Comparison of ENCODE assay signal across 9 mouse cellular contexts in the genomic region with DNA sequence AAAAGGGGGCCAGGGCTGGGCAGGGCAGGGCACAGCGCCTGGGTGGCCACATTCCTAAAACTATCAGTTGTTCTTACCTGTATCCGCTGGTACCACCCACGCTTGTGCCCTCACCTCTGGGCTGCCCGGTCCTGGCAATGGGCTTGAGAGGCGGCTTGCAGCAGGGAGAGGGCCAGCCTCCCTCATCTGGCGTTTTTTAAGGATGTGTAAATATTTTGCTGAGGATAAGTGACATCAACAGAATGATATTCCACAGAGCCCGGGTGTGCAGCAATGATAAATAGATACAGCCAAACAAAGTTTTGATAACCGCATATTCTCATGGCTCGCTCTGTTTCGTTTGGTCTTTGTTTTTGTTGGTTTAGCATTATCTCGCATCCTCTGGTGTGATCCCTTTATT. TPM values are rescaled to one million over a fixed set of nuclear protein-coding genes. Genes with fewer than 3 reads are reported as not detected.
A peak's percentile ranks its signal among the peaks of the same experiment; 100 is the strongest.
DNase-seq lines count a peak whose midpoint lies in the region; ATAC-seq and TF ChIP-seq lines count a peak whose summit lies in the region.
"Had no signal": no experiment of that assay in that cellular context is flagged by ENCODE, and none has a peak within 500 bp of the region (broad histone marks: within the 10 kb centered on the region; RNA-seq: fewer than 3 reads in every experiment).

No protein-coding gene starts in this region.

- TF ChIP-seq EP300 in lung, postnatal 0 days (IDR thresholded peaks at IDR 0.05), result no peak

- peaks cover 2% of the 10 kb centered on the region for H3K4me1 ChIP-seq in brown adipose tissue, adult 24 weeks (ENCODE audit: control insufficient read depth, insufficient read depth, insufficient read length, low read length)
- H3K4me1 ChIP-seq in hindbrain, embryonic 10.5 days (replicated peaks), result peaks cover 10% of the 10 kb centered on the region
- H3K4me1 ChIP-seq in lung, postnatal 0 days (ENCODE audit: insufficient read depth, low read depth, low read length), result no peaks in the 10 kb centered on the region

- 24% methylated on average over 11 of the region's 11 CpGs for WGBS in hindbrain, embryonic 10.5 days
- WGBS in lung, postnatal 0 days, result 22% methylated on average over 11 of the region's 11 CpGs

- no peaks in the 10 kb centered on the region for H3K9me3 ChIP-seq in hindbrain, embryonic 10.5 days
- H3K9me3 ChIP-seq in lung, postnatal 0 days (ENCODE audit: low read length), result no peaks in the 10 kb centered on the region

- 0 out of 2 replicates have a peak overlapping the region, but pooled peaks have one; percentile 1 for H3K27ac ChIP-seq in brown adipose tissue, adult 24 weeks (replicated peaks; ENCODE audit: low read depth, low read length)
- H3K27ac ChIP-seq in hindbrain, embryonic 10.5 days, result no peak overlapping the region; the same call in 1 of the 2 replicates
- H3K27ac ChIP-seq in lung, postnatal 0 days (ENCODE audit: low read length), result no peak overlapping the region

- H3K9ac ChIP-seq in lung, postnatal 0 days (replicated peaks; ENCODE audit: low read depth), result no peak overlapping the region

- no peak for ATAC-seq in lung, postnatal 0 days

- TF ChIP-seq CTCF in lung, postnatal 0 days (IDR thresholded peaks at IDR 0.05), result no peak

- no peaks in the 10 kb centered on the region for H3K36me3 ChIP-seq in hindbrain, embryonic 10.5 days
- H3K36me3 ChIP-seq in lung, postnatal 0 days (ENCODE audit: insufficient read depth, low read length), result no peaks in the 10 kb centered on the region

- H3K27me3 ChIP-seq in hindbrain, embryonic 10.5 days (ENCODE audit: insufficient read depth, poor library complexity, severe bottlenecking), result peaks cover 89% of the 10 kb centered on the region
- H3K27me3 ChIP-seq in lung, postnatal 0 days (replicated peaks; ENCODE audit: insufficient read depth, low read length), result no peaks in the 10 kb centered on the region

- peak overlapping the region; percentile 61 for H3K4me3 ChIP-seq in brown adipose tissue, adult 24 weeks (ENCODE audit: insufficient read depth, low read depth, low read length)
- H3K4me3 ChIP-seq in hindbrain, embryonic 10.5 days, result peak overlapping the region; percentile 65
- H3K4me3 ChIP-seq in lung, postnatal 0 days (ENCODE audit: low read depth, low read length), result no peak overlapping the region; the same call in 1 of the 2 replicates

- peak; percentile 26 to 34 for DNase-seq in cerebellum, postnatal 14 days
- no peak for DNase-seq in cerebellum, adult 18-20 months
- no peak for DNase-seq in hindbrain, embryonic 10.5 days (ENCODE audit: low spot score)
- DNase-seq in lung, postnatal 0 days (ENCODE audit: low spot score), result no peak
- no peak for DNase-seq in thymus, postnatal 10 days (ENCODE audit: low spot score in 2 of 2)
- DNase-seq in ovary, adult 18-20 months (ENCODE audit: low spot score), result no peak
- no peak for DNase-seq in spleen, adult 18-20 months
- DNase-seq: adrenal gland, postnatal 25 days had no signal

- peak overlapping the region; percentile 74; the same call in 1 of the 2 replicates for H3K4me2 ChIP-seq in lung, postnatal 0 days (replicated peaks; ENCODE audit: low read depth, low read length)

RNA-seq across cellular contexts. Expression of gene Rai2, which starts 1.7 kb away (rescaled TPM):
- polyA plus RNA-seq in brown adipose tissue, adult 24 weeks (2012; ENCODE audit: insufficient read depth, insufficient read length, missing spikeins), result 6.3 and 8.5 TPM in 2 replicates
- polyA plus RNA-seq in hindbrain, embryonic 10.5 days (2016; fragmentation: Nextera tagmentation; extraction: Ambion mirVana), result 3.3 and 8.4 TPM in 2 replicates
- polyA plus RNA-seq in lung, postnatal 0 days (2015; fragmentation: Nextera tagmentation; extraction: Ambion mirVana), result 2.5 and 2.7 TPM in 2 replicates

Comparison
In these comparisons a context has a peak if more than half of its experiments do, and no peak if none do; other contexts are left out.
1. DNase-seq: peak in cerebellum, postnatal 14 days (2 of 2); none in cerebellum, adult 18-20 months (0 of 2), hindbrain, embryonic 10.5 days (single experiment), lung, postnatal 0 days (single experiment), thymus, postnatal 10 days (0 of 2), ovary, adult 18-20 months (single experiment) and spleen, adult 18-20 months (0 of 2).